Mouse (Mus musculus) hematopoietic multipotent progenitor cell, adult 10-12 weeks (in vitro differentiated cells): ENCODE measurements around the gene Gltpd2. TPM values are rescaled to one million over a fixed set of nuclear protein-coding genes. Genes with fewer than 3 reads are reported as not detected.

Experiments
- polyA plus RNA-seq: library from polyadenylated mRNA; stranded (reverse); fragments of >175 nt; gene quantifications from 2 replicates; pipeline ENCODE4 v1.2.3, GENCODE M21; 2012; ENCODE audit warnings: low replicate concordance

The Gltpd2 gene
- polyA plus RNA-seq, result not detected in 2 replicates

GRCm38 (mm10) chr11:70518923-70519322 is at the start of gene Gltpd2:
Gene Gltpd2 (plus strand): TSS chr11:70519196.

GRCm38 (mm10) chr11:70504970-70505369 is 14.0 kb upstream of the Gltpd2 start, which contains the start of gene Tm4sf5:
Gene Tm4sf5 (plus strand): TSS chr11:70505244.

GRCm38 (mm10) chr11:70514288-70514687 is 4.7 kb upstream of the Gltpd2 start, which contains the start of gene Vmo1:
Gene Vmo1 (minus strand): TSS chr11:70514616.

GRCm38 (mm10) chr11:70525184-70525678 is 6.2 kb downstream of the Gltpd2 start, which contains the start of gene Psmb6:
Gene Psmb6 (plus strand): TSS chr11:70525367.

GRCm38 (mm10) chr11:70532839-70533238 is 13.8 kb downstream of the Gltpd2 start, which contains the start of gene Gm40193:
Gene Gm40193 (minus strand): TSS chr11:70532939.

DNA sequence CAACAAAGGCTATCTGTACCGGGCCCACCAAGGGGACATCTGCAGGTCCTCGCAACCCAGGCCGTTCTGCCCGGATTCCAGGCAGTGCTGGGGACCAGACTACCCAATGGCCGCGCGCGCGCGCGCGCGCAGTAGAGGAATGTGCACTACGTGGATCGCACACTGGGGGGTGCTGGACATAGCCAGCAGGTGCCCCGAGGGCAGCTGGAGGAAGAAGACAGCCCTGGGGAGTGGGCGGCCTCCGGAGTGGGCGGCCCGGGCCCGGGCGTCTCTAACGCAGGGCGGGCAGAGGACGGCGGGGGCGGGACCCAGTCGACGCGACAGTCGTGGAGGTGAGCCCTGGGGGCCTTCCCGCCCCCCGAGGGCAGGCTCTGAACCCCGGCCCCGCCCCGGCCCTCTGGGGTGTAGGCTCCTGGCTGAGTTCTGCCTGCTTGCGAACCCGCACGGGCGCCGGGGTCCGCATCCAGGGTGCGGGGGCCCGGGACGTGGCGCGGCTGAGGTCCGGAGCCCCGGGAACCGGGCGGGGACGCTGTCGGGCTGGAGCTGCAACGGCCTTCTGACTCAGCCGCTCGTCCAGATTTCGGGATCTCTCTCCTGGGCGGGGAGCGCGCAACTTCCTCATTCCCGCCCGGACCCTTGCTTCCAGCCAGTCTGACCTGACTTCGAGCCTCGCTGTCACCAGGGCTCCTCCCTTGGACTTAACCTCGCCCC is 21.0 kb downstream of the Gltpd2 start, which contains the start of gene Pld2:
Gene Pld2, plus strand, starts transcription at position 188 of the 711 bp plus-strand sequence.

DNA sequence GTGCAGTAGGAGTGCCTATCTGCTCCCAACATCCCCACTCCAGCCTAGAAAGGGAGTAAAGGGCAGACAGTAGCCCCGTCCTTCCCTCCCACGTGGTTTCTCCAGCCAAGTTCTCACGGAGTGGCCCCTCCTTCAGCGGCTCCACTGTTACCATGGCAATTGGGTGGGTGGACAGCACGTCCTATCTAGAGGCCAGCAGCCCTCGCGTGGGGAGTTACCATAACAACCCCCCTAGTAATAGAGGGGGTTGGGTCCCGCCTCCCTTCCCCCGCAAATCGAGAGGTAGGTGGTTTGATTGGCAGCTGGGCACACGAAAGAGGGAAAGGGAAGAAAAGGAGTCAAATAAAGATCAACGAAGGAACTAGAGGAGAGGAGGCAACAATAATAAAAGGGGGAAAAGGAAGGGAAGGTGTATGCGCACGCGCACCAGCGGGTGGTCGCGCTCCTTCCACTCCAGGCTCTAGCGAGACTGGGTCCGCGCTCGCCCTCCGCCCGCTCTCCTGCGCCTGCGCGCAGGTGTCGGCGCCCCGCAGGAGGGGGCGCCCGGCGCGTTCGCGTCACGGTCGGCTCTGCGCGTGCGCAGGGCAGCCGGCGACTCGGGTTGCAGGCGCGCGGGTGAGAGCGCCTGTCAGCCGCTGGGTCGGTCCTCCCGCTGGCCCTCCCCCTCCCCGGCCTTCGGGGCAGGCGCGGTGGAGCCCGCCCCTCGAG is 43.4 kb downstream of the Gltpd2 start, which contains the start of gene Mink1:
Gene Mink1, plus strand, starts transcription at position 595 of the 708 bp plus-strand sequence.

Other genes starting within 250 kb of the Gltpd2 start
- 0.10 TPM in 1 of 2 replicates, not detected in the other for gene Alox12e, start 196.6 kb upstream of the Gltpd2 start, polyA plus RNA-seq
- gene Alox15, start 167.2 kb upstream of the Gltpd2 start, polyA plus RNA-seq, result 1.4 and 1.8 TPM in 2 replicates
- 34.5 and 61.0 TPM in 2 replicates for gene Pelp1, start 109.2 kb upstream of the Gltpd2 start, polyA plus RNA-seq
- gene Arrb2, start 86.6 kb upstream of the Gltpd2 start, polyA plus RNA-seq, result 412 and 439 TPM in 2 replicates
- gene Med11, start 67.3 kb upstream of the Gltpd2 start, polyA plus RNA-seq, result 13.9 and 47.2 TPM in 2 replicates
- gene Zmynd15, start 59.8 kb upstream of the Gltpd2 start, polyA plus RNA-seq, result 2.2 and 3.7 TPM in 2 replicates
- 5.5 and 6.1 TPM in 2 replicates for gene Cxcl16, start 59.2 kb upstream of the Gltpd2 start, polyA plus RNA-seq
- gene Tm4sf5, start 14.0 kb upstream of the Gltpd2 start, polyA plus RNA-seq, result 0.40 and 1.2 TPM in 2 replicates
- not detected in 2 replicates for gene Vmo1, start 4.6 kb upstream of the Gltpd2 start, polyA plus RNA-seq
- gene Psmb6, start 6.2 kb downstream of the Gltpd2 start, polyA plus RNA-seq, result 57.2 and 129 TPM in 2 replicates
- gene Gm40193, start 13.7 kb downstream of the Gltpd2 start, polyA plus RNA-seq, result not detected in 2 replicates
- gene Pld2, start 20.9 kb downstream of the Gltpd2 start, polyA plus RNA-seq, result 2.8 and 4.8 TPM in 2 replicates
- 149 and 293 TPM in 2 replicates for gene Mink1, start 43.7 kb downstream of the Gltpd2 start, polyA plus RNA-seq
- not detected in 2 replicates for gene 4930544D05Rik, start 96.7 kb downstream of the Gltpd2 start, polyA plus RNA-seq
- gene Chrne, start 100.0 kb downstream of the Gltpd2 start, polyA plus RNA-seq, result 0.98 and 1.9 TPM in 2 replicates
- 0.47 and 1.1 TPM in 2 replicates for gene Gp1ba, start 119.9 kb downstream of the Gltpd2 start, polyA plus RNA-seq
- gene Rnf167, start 128.0 kb downstream of the Gltpd2 start, polyA plus RNA-seq, result 97.5 and 293 TPM in 2 replicates
- gene Slc25a11, start 128.3 kb downstream of the Gltpd2 start, polyA plus RNA-seq, result 60.4 and 82.0 TPM in 2 replicates
- 4,148 and 9,034 TPM in 2 replicates for gene Pfn1, start 135.4 kb downstream of the Gltpd2 start, polyA plus RNA-seq
- 15.7 and 25.1 TPM in 2 replicates for gene Eno3, start 138.0 kb downstream of the Gltpd2 start, polyA plus RNA-seq
- gene Spag7, start 150.2 kb downstream of the Gltpd2 start, polyA plus RNA-seq, result 87.8 and 103 TPM in 2 replicates
- 59.8 and 107 TPM in 2 replicates for gene Camta2, start 168.9 kb downstream of the Gltpd2 start, polyA plus RNA-seq
- 0.36 and 0.41 TPM in 2 replicates for gene Inca1, start 181.0 kb downstream of the Gltpd2 start, polyA plus RNA-seq
- gene Kif1c, start 181.4 kb downstream of the Gltpd2 start, polyA plus RNA-seq, result 37.7 and 84.2 TPM in 2 replicates
- 3.1 and 3.2 TPM in 2 replicates for gene Zfp3, start 245.0 kb downstream of the Gltpd2 start, polyA plus RNA-seq